Mouse (Mus musculus) embryonic fibroblast, embryonic 13.5 days (primary cell): ENCODE measurements around the gene Cntnap1.
"Not testable (repeated sequence)": the region's sequence is repeated elsewhere in the genome, so short reads cannot be mapped to it uniquely, and the experiment has no call there.

Experiments
- CTCF ChIP-seq: IDR thresholded peaks from 2 replicates; pipeline ENCODE4 v1.5.1; 2011; ENCODE audit warnings: mild to moderate bottlenecking, control low read depth, low read length, moderate library complexity, borderline replicate concordance; ENCODE audit not compliant: insufficient read depth
- POLR2A ChIP-seq: IDR thresholded peaks from 2 replicates; pipeline ENCODE4 v1.6.1; 2011; ENCODE audit warnings: low read depth, mild to moderate bottlenecking, control low read depth, low read length, moderate library complexity

DNA sequence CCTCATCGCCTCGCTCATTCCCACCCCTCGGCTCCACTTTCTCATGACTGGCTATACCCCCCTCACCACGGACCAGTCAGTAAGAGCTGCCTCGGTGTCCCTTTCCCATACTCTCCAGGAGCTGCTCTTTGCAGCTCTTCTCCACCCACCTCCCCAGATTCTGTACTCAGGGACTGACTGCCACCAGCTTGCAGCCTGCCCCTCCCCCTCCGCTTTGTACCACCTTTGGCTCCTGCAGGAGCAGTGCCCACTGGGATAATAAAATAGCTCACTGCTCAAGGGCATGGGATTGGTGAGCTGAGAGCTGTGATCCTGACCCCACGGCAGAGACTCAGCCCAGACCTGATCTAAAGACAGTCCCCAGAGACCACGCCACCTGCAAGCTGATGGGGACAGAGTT, 45.8 kb upstream of the Cntnap1 start:
- not testable (repeated sequence) for TF ChIP-seq CTCF, POLR2A
